Mouse (Mus musculus): Measurements from ENCODE around the gene Gm20388. TPM values are rescaled to one million over a fixed set of nuclear protein-coding genes. Genes with fewer than 3 reads are reported as not detected.

Gene Gm20388
- polyA plus RNA-seq, 1 experiment from 2014 or later, result not detected

DNA sequence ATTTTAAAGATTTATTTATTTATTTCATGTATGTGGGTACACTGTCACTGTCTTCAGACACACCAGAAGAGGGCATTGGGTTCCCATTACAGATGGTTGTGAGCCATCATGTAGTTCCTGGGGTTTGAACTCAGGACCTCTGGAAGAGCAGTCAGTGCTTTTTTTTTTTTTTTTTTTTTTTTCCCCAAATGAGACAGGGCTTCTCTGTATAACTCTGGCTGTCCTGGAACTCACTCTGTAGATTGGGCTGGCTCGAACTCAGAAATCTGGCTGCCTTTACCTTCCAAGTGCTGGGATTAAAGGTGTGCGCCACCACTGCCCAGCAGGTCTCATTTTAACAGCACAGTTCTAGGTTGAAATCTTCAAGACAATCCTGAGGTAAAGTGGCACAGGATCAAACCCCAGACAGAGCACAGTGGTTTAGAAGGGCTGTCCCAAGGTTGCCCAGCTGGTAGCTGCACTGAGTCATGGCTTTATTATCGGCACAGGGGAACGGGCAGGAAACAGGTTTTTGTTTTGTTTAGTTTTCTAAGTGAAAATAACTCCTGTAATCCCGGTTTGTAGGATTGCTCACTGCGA is 2038.7 kb downstream of the Gm20388 start, which contains the start of gene Banp:
Banp (plus strand) TSS at position 529 of the 579 bp plus-strand sequence.
- H3K27ac ChIP-seq, result peak within 1 kb of the TSS; percentile 95
- no peaks in the 10 kb centered on the region for H3K27me3 ChIP-seq
- peak within 1 kb of the TSS; percentile 90 for H3K4me2 ChIP-seq
- H3K4me1 ChIP-seq, result peaks cover 49% of the 10 kb centered on the region
- peak within 1 kb of the TSS; percentile 99 for H3K9ac ChIP-seq
- 60% methylated on average over 6 of the region's 6 CpGs for WGBS
- H3K36me3 ChIP-seq, result peaks cover 7% of the 10 kb centered on the region; the same call in 1 of the 2 replicates
- no peaks in the 10 kb centered on the region for H3K9me3 ChIP-seq
- ATAC-seq (ENCODE audit: insufficient number of reproducible peaks, insufficient read depth, low FRiP score, low TSS enrichment, low read depth), result no peak
- H3K4me3 ChIP-seq, result peak within 1 kb of the TSS; percentile 92

DNA sequence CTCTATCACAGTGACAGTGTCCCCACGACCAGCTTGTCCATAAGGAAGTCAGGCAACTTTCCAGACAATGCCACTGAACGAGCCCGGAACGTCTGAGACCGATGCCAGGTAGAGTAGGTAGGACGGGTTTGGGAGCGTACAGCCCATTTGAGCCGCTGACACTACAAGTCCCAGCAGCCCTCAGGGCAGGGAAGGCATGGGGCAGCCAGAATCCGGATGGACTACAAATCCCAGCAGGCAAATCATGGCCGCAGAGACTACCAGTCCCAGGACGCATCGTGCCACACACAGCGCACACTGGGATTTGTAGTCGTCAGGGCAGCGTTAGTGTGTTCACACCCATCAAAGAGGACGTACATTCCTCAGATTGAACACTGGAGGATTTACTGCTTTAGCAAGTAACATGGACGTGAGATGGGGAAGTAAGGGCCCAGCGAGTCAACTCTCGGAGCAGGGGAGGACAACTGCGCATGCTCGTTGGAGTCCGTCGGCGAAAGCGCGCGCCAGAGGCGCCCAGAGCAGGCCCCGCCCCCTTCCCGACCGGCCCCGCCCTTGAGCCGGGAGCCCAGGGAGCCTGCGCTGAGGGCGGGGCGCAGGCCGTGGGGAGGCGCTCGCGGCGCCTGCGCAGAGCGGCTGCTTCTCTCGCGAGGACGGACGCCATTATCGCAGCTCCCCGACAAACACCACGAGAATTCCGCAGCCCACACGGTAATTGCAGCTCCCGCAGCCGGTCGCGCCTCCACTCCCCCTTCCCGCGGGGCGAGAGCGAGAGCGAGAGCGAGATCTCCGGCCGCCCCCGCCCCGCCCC is 2039.5 kb downstream of the Gm20388 start:
- peaks cover 52% of the 10 kb centered on the region for H3K4me1 ChIP-seq

DNA sequence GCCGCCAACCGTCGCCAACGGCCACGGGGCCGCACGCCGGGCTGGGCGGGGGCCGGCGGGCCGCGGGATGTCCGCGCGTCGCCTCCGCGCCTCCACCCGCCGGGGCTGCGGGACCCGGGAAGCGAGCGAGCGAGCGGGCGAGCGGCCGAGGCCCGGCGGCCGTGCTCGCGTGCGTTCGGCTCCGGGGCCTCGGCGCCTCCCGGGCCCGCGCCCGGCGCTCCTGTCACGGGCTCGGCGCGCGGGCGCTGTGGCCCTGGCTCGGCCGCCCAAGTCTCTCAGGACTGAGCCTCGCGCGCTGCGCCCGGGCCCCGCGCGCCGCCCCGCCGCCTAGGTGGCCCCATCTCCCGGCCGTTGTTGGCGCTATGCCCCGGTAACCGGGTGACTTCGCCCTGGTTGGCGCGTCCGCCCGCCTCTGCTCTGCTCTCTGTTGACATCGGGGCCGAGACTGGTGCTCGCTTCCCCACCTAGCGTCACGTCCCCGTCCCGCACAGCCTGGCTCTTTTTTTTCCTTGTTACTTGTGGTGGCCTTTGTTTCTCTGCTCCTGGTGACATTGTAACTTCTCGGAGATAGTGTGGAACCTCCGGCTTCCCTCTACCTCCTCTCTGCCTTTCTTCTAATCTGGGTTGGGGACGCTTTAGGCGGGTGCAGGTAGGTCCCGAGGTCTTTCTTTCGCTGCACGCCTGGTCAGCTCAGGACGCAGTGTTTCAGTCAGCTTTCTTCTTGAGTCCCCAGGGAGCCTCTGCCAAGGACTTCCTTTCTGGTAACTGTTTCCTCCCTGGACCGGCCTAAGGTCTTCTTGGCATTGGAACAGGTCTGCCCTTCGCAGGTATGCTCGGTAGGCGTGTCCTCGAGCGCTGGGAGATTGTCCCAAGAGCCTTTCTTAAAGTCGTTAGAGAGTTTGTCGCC is 2040.4 kb downstream of the Gm20388 start:
- WGBS, result under 1% methylated on average over 83 of the region's 97 CpGs
- peak overlapping the region; percentile 92 for H3K4me3 ChIP-seq
- peak overlapping the region; percentile 99 for H3K9ac ChIP-seq
- no peaks in the 10 kb centered on the region for H3K9me3 ChIP-seq
- no peak for ATAC-seq (ENCODE audit: insufficient number of reproducible peaks, insufficient read depth, low FRiP score, low TSS enrichment, low read depth)
- peak overlapping the region; percentile 95 for H3K27ac ChIP-seq
- H3K36me3 ChIP-seq, result peaks cover 16% of the 10 kb centered on the region
- H3K4me2 ChIP-seq, result peak overlapping the region; percentile 90
- peaks cover 58% of the 10 kb centered on the region for H3K4me1 ChIP-seq
- H3K27me3 ChIP-seq, result no peaks in the 10 kb centered on the region

More for the DNA sequence above, 2039.5 kb downstream of the Gm20388 start:
- Histone ChIP-seq H3K4me3 (peak overlapping the region; percentile 92), H3K9me3 (no peaks in the 10 kb centered on the region), H3K36me3 (peaks cover 12% of the 10 kb centered on the region), H3K4me2 (peak overlapping the region; percentile 90), H3K27ac (peak overlapping the region; percentile 95), H3K9ac (peak overlapping the region; percentile 99), H3K27me3 (no peaks in the 10 kb centered on the region)
- WGBS, result under 1% methylated on average over 62 of the region's 66 CpGs
- peak; percentile 92 for ATAC-seq (ENCODE audit: insufficient number of reproducible peaks, insufficient read depth, low FRiP score, low TSS enrichment, low read depth)

DNA sequence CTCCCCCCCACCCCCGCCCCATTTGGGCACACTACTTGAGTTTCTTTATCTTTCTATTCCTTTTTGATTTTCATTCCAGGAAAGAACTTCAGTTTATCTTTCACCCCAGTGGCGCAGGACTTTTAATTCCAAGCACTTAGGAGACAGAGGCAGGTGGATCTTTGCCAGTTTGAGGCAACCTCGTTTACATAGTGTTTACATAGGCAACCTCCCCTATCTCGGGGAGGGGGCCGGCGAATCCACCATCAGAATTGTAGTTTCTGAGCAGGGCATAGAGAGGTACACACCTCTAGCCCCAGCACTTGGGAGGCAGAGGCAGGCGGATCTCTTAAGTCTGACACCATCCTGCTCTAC is 2041.0 kb downstream of the Gm20388 start:
- Histone ChIP-seq H3K9ac (peak overlapping the region; percentile 99), H3K36me3 (peaks cover 16% of the 10 kb centered on the region), H3K4me3 (peak overlapping the region; percentile 92), H3K27ac (no peak overlapping the region), H3K27me3 (no peaks in the 10 kb centered on the region), H3K4me2 (peak overlapping the region; percentile 90), H3K4me1 (peaks cover 60% of the 10 kb centered on the region), H3K9me3 (no peaks in the 10 kb centered on the region)
- 40% methylated on average over 7 of the region's 7 CpGs for WGBS
- no peak for ATAC-seq (ENCODE audit: insufficient number of reproducible peaks, insufficient read depth, low FRiP score, low TSS enrichment, low read depth)

DNA sequence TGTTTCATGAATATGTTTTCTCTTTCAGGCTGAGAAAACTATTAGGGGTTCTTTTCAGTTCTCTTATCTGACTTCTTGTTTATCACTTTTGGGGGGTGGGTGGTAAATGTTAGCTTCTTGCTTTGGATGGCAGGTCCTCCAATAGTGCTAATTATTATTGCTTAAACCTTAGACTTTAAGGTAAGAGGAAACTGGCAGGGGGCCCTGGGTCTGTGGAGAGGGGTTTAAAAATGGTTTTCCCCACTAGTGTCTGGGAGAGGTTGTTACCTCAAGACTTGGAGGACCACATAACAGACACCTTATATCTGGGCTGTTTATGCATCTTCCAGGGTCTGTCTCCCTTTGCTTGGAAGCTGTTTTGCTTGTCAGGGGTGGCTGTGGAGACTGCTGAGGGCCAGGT is 2041.5 kb downstream of the Gm20388 start:
- peaks cover 55% of the 10 kb centered on the region for H3K4me1 ChIP-seq
- ATAC-seq (ENCODE audit: insufficient number of reproducible peaks, insufficient read depth, low FRiP score, low TSS enrichment, low read depth), result no peak

DNA sequence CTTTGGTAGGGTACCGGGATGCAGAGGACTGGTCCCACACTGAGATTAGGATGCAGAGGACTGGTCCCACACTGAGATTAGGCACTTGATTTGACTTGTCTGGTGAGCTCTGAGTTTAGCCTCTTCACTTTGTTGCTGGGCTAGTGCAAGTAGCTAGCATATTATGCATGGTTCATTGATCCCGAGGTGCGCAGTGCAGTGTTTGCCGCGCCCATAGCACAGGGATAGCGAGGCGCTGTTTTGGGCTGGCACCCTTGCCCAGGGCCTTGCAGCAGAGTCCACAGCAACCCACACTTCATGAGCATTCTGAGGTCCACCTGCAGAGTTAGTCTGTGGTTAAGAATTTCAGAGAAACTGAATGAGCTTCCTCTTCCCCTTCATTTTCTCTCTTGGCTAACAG is 2042.2 kb downstream of the Gm20388 start:
- Histone ChIP-seq H3K4me1 (peaks cover 49% of the 10 kb centered on the region), H3K36me3 (peaks cover 16% of the 10 kb centered on the region), H3K9ac (peak overlapping the region; percentile 59), H3K9me3 (no peaks in the 10 kb centered on the region), H3K4me2 (peak overlapping the region; percentile 90), H3K4me3 (no peak overlapping the region), H3K27ac (no peak overlapping the region), H3K27me3 (no peaks in the 10 kb centered on the region)
- WGBS, result 86% methylated on average over 7 of the region's 7 CpGs
- ATAC-seq (ENCODE audit: insufficient number of reproducible peaks, insufficient read depth, low FRiP score, low TSS enrichment, low read depth), result no peak

More for the DNA sequence above, 2041.5 kb downstream of the Gm20388 start:
- Histone ChIP-seq H3K27ac (no peak overlapping the region), H3K9ac (peak overlapping the region; percentile 59), H3K27me3 (no peaks in the 10 kb centered on the region), H3K9me3 (no peaks in the 10 kb centered on the region), H3K4me3 (peak overlapping the region; percentile 92), H3K36me3 (peaks cover 16% of the 10 kb centered on the region), H3K4me2 (peak overlapping the region; percentile 90)

DNA sequence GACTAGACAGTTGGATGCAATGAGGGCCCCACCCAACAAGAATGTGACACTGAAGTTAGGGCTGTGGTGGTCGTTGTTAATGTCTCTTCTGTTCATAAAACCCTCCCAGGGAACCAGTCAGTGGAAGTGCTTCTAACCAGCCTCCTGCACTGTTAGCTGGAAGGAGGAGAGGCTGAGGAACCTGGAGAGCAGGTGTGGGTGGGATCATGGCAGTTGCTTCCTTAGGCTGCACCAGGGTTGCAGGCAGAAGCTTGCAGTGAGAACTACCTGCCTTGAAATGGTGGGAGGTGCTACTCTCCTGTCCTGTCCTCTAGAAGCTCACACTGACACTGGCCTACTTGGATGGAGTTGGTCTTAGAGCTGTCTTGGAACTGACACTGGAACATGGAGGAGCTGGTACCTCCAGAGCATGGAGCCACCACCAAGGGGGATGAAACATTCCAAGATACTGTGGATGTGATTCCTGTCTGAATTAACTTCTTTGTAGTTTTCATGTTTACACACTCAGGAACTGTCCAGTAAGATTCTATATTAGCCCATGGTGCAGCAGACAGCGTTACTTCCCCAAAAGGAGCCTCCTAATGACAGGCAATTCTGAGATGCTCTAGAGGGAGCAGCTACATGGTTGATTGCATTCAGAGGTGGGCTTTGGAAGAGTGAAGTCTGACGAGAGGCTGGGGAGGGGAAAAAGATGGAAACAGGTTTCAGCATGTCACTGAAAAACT is 2043.3 kb downstream of the Gm20388 start:
- 62% methylated on average over 3 of the region's 3 CpGs for WGBS
- H3K4me1 ChIP-seq, result peaks cover 39% of the 10 kb centered on the region
- no peaks in the 10 kb centered on the region for H3K9me3 ChIP-seq
- 0 out of 2 replicates have a peak overlapping the region, but pooled peaks have one; percentile 16 for H3K27ac ChIP-seq
- H3K4me2 ChIP-seq, result no peak overlapping the region
- H3K9ac ChIP-seq, result no peak overlapping the region
- H3K4me3 ChIP-seq, result no peak overlapping the region
- no peak for ATAC-seq (ENCODE audit: insufficient number of reproducible peaks, insufficient read depth, low FRiP score, low TSS enrichment, low read depth)
- H3K27me3 ChIP-seq, result no peaks in the 10 kb centered on the region
- peaks cover 16% of the 10 kb centered on the region for H3K36me3 ChIP-seq

DNA sequence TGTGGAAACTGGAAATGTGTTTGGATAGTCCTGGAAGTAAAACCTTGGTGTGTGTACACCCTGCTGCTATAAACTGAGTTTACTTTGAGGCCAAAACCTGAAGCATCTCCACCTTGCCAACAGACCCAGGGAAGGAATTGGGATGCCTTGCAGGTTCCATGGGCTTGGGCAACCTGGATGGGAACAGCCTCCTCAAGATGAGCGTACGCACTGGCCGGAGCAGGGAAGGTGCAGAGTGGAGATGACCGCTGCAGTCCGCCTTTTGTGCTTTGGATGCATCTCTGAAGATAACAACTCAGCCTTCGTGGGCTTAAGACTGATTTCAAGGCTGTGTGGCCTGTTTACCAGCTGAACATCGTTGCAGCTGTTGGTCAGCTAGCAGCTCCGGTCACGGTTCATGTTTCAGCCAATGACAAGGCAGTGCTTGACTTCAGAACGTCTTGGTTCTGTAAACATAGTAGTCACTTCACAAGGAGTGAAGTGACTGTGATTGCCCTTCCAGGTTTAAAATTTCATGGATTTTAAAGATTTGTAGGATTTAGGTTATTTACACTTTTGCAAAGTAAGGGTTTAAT is 2044.4 kb downstream of the Gm20388 start:
- no peaks in the 10 kb centered on the region for H3K9me3 ChIP-seq
- WGBS, result 76% methylated on average over 10 of the region's 10 CpGs
- peaks cover 16% of the 10 kb centered on the region for H3K36me3 ChIP-seq
- no peak overlapping the region for H3K4me3 ChIP-seq
- ATAC-seq (ENCODE audit: insufficient number of reproducible peaks, insufficient read depth, low FRiP score, low TSS enrichment, low read depth), result no peak
- no peak overlapping the region for H3K4me2 ChIP-seq
- H3K27me3 ChIP-seq, result no peaks in the 10 kb centered on the region
- H3K4me1 ChIP-seq, result peaks cover 36% of the 10 kb centered on the region
- no peak overlapping the region for H3K27ac ChIP-seq
- 0 out of 2 replicates have a peak overlapping the region, but pooled peaks have one; percentile 4 for H3K9ac ChIP-seq

DNA sequence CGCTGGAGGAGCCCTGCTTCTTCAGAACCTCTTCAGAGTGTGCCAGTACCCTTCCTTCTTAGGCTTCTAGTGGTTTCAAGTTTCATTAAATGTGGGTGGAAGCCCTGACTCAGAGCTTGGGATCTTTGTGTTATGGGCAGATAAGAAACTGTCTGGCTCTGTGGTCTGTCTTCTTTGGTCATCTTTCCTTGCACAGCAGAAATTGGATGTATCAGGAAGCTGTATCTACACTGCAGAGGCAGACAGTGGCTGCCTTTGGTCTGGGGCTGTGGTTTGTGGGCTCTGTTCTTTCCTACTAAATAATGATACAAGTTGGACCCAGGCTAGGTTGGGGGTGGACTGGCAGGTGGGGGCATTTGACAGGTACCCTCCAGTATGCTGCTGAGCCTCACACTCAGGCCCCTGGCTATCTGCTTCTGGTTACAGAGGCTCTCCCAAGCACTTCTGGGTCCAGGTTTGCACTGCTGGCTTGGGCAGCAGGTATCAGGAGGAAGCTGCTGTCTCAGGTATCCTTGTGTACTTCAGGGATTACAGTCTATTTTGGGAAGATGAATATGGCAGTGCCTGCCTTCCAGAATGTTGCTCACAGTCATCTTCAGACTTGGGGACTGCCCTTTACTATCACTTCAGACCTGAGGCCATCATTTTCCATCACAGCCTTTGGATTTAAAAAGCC is 2045.3 kb downstream of the Gm20388 start:
- Histone ChIP-seq H3K36me3 (peaks cover 16% of the 10 kb centered on the region), H3K9ac (no peak overlapping the region), H3K4me3 (no peak overlapping the region), H3K27me3 (no peaks in the 10 kb centered on the region), H3K27ac (no peak overlapping the region), H3K4me1 (peaks cover 36% of the 10 kb centered on the region), H3K9me3 (no peaks in the 10 kb centered on the region), H3K4me2 (no peak overlapping the region)
- WGBS, result 85% methylated on average over 1 of the region's 1 CpGs
- no peak for ATAC-seq (ENCODE audit: insufficient number of reproducible peaks, insufficient read depth, low FRiP score, low TSS enrichment, low read depth)

DNA sequence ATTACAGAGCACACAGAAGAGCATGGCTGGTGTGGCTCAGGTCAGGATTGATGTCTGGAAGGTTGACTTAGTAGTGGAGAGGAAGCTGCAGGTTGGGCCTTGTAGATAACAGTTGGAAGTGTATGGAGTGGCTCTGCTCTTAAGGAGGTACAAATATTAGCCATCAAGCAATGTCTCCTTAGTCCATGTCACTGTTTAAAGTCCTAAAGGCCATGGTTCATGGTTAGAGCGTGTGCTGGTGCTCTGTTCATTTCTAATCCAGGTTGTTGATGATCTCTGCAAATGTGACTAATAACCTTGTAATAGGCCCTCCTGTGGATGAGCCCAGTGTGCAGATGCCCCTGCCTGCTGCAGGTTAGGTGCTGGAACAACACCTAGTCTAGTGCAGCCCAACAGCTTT is 2047.8 kb downstream of the Gm20388 start:
- H3K9ac ChIP-seq, result no peak overlapping the region
- H3K27me3 ChIP-seq, result no peaks in the 10 kb centered on the region
- H3K27ac ChIP-seq, result no peak overlapping the region
- WGBS, result 87% methylated on average over 1 of the region's 1 CpGs
- H3K4me2 ChIP-seq, result no peak overlapping the region
- peaks cover 16% of the 10 kb centered on the region for H3K36me3 ChIP-seq
- peaks cover 19% of the 10 kb centered on the region for H3K4me1 ChIP-seq
- H3K4me3 ChIP-seq, result no peak overlapping the region
- no peak for ATAC-seq (ENCODE audit: insufficient number of reproducible peaks, insufficient read depth, low FRiP score, low TSS enrichment, low read depth)
- no peaks in the 10 kb centered on the region for H3K9me3 ChIP-seq
